Mouse (Mus musculus): ENCODE data around the gene Ss18l1. TPM values are rescaled to one million over a fixed set of nuclear protein-coding genes. Genes with fewer than 3 reads are reported as not detected.

Ss18l1 gene
- polyA plus RNA-seq, 1 experiment from 2014 or later = 8.1 TPM

DNA sequence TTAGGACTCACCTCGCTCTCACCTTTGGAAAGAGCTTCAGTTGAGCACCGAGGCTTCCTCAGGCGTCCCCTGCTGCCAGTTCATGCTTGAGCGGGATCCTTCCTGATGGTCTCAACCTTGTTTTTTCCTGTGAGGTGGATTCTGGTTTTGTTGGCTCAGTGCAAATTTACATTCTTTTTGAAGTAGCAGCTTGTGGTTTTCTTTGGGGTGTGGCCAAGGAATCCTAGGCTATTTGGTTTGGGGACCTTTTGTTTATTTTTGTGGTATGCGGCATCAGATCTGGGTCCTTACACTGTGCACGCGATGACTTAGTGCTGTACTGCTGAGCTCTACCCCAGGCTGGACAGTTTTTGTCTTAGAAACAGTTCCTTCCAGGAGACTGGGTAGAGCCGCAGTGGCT lies 38.4 kb downstream of the Ss18l1 start:
- ChIA-PET POLR2A (interaction anchor here (0.8 to 0.9 kb wide), 2 partner anchors 8 to 10 kb away, joined by 3 to 4 read pairs; partner anchors contain the start of gene Mtg2), CTCF (interaction anchor here (0.7 to 2.2 kb wide), 11 partner anchors 10 to 92 kb away, joined by 3 to 7 read pairs (median 3); partner anchors contain the start of gene Mtg2)
- TF ChIP-seq CTCF (IDR thresholded peaks at IDR 0.05) = no peak
- in situ Hi-C loops (cut with MboI; ENCODE audit: low pct_unique_long_range_greater_than_20kb) = no loop called here
- no peaks in the 10 kb centered on the region for H3K27me3 ChIP-seq
- peak; percentile 58 for DNase-seq (ENCODE audit: low read depth, low spot score)
- ATAC-seq = peak; percentile 58

DNA sequence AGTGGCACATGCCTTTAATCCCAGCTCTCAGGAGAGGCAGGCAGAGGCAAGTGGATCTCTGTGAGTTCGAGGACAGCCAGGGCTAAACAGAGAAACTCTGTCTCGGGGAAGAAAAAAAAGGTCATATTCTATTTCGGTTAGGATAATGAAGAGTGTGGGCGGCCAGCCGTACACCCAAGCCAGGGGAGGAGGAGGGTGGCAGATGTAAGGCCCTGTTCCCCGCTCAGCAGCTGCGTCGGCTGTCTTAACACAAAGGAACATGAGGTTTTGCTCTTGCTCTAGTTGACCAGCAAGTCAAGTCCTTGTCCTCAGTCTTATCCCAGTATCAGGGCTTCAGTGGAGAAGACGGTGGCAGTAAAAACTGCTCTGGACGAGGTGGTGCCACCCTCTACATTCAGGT lies 40.8 kb downstream of the Ss18l1 start:
- no peaks in the 10 kb centered on the region for H3K27me3 ChIP-seq
- in situ Hi-C loops (cut with MboI; ENCODE audit: low pct_unique_long_range_greater_than_20kb) = no loop called here
- ATAC-seq (no peak), DNase-seq (ENCODE audit: low read depth, low spot score) (no peak)
- TF ChIP-seq CTCF (IDR thresholded peaks at IDR 0.05) = no peak
- POLR2A ChIA-PET = no interaction called here
- CTCF ChIA-PET = no interaction called here

DNA sequence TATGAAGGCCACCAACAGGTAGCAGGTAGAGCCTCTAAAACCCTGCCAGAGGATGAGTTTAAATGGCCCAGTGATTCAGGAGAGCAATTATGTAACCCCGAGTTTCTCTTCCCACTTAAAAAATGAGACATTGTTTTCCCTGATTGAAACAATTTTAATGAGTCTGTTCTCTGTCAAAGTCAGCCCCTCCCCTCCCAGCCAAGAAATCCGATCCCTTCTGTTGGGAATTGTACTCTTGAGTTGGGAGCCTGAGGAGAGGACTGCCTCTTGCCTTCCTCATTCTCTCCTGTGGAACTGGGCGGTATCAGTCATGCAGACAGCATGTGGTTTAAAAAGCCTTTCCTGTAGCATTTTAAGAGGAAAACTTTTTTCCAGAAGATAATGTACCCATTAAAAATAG lies 42.3 kb downstream of the Ss18l1 start:
- no peaks in the 10 kb centered on the region for H3K27me3 ChIP-seq
- ChIA-PET CTCF (no interaction called here), POLR2A (no interaction called here)
- TF ChIP-seq CTCF (IDR thresholded peaks at IDR 0.05) = no peak
- ATAC-seq (no peak), DNase-seq (ENCODE audit: low read depth, low spot score) (no peak)
- in situ Hi-C loops (cut with MboI; ENCODE audit: low pct_unique_long_range_greater_than_20kb) = no loop called here

DNA sequence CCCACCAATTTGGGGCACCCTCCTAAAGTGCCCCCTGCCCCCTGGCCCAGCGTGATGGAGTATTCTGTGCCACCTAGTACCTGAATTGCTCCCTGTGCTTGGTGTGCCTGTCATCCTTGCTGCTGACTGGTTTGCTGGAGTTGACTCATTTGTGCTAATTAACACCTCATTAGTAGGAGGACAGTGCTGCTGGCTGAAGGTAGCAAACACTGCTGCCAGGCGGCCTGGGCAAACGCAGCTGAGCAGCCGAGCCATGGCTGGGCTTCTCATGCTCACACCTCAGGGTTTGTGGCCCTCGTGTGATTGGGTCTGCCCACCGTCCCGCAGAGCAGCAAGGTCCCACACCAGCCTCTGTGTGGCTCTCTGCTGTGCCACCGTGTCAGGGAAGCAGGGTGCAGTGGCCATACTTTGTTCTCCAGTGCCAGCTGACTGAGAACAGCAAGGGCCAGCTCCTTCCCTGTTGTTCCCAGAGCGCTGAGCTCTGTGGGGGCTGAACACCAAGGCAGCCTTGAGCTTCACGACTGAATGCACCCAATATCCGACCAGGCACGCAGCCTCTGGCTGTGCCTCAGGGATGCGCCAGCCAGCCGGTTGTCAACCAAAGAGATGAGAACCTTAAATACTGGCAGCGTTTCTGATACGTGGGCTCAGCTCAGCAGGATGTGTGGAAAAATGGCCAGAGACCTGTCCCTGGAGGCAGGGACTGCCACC lies 43.8 kb downstream of the Ss18l1 start:
- in situ Hi-C loops (cut with MboI; ENCODE audit: low pct_unique_long_range_greater_than_20kb) = no loop called here
- TF ChIP-seq CTCF (IDR thresholded peaks at IDR 0.05) = no peak
- ChIA-PET CTCF (interaction anchor here (1.1 to 1.6 kb wide), 3 partner anchors 12 to 169 kb away, joined by 3 to 5 read pairs (median 3); no protein-coding TSS in a partner anchor), POLR2A (interaction anchor here (1.1 kb wide), 1 partner anchor 75 kb away, joined by 3 read pairs; no protein-coding TSS in a partner anchor)
- ATAC-seq = no peak
- DNase-seq (ENCODE audit: low read depth, low spot score) = no peak
- H3K27me3 ChIP-seq = no peaks in the 10 kb centered on the region

DNA sequence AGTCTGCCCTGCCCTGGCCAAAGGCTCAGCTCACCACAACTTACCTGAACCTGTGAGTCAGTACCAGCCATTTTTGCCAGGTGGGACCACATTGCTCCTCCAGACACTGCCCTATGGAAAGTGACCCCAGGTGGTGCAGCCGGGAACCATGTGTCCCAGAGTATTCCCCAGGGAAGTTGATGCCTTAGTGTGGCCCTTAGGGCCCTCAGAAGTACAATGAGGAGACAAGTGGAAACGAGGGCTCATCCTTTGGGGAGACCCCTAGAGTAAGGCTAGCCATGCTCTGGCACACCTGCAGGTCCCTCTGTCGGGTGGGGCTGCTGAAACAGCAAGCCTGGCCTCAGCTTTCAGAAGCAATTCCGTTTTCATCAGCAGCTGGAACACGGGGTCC lies 44.3 kb downstream of the Ss18l1 start:
- DNase-seq (ENCODE audit: low read depth, low spot score) (no peak), ATAC-seq (no peak)
- no peaks in the 10 kb centered on the region for H3K27me3 ChIP-seq
- in situ Hi-C loops (cut with MboI; ENCODE audit: low pct_unique_long_range_greater_than_20kb) = no loop called here
- CTCF ChIA-PET = interaction anchor here (1.1 to 1.6 kb wide), 3 partner anchors 12 to 170 kb away, joined by 3 to 5 read pairs (median 3); no protein-coding TSS in a partner anchor
- POLR2A ChIA-PET = interaction anchor here (1.1 kb wide), 1 partner anchor 74 kb away, joined by 3 read pairs; no protein-coding TSS in a partner anchor
- no peak for TF ChIP-seq CTCF (IDR thresholded peaks at IDR 0.05)

DNA sequence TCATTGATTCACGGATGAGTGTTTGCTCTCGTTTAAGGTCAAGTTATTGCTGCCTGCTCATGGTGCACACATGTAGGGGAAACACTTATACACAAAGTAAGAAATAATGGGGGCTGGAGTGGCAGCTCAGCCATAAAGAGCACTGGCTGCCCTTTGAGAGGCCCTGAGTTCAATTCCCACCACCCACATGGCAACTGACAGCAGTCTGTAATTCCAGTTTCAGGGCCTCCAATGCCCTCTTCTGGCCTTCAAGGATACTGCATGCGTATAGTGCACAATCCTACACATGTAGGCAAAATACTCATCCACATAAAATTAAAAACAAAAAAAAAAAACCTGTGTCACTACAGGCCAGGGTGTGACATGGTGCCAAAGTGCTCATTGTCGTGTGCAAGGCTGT lies 45.2 kb downstream of the Ss18l1 start:
- no peak for DNase-seq (ENCODE audit: low read depth, low spot score)
- TF ChIP-seq CTCF (IDR thresholded peaks at IDR 0.05) = no peak
- CTCF ChIA-PET = interaction anchor here (1.4 to 1.6 kb wide), 2 partner anchors 11 to 14 kb away, joined by 3 to 5 read pairs; no protein-coding TSS in a partner anchor
- H3K27me3 ChIP-seq = no peaks in the 10 kb centered on the region
- POLR2A ChIA-PET = no interaction called here
- in situ Hi-C loops (cut with MboI; ENCODE audit: low pct_unique_long_range_greater_than_20kb) = no loop called here
- ATAC-seq = no peak

DNA sequence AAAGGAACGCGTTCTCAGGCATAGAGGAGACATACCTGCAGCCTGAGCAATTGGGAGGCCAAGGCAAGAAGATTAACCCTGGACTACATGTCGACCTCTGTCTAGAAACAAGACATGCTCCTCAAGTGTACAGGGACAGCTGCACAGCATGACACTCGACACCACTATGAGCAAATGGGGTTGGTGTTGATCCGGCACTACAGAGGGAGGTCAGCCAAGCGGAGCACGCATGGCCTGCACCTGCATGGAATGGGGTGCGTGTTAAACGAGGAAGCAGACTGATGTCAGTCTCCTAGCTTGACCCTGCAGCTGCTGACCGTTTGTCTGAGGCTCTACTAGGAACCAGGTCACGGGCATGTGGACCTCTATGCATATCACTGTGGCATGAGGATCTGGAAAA lies 48.0 kb downstream of the Ss18l1 start:
- no peak for ATAC-seq

DNA sequence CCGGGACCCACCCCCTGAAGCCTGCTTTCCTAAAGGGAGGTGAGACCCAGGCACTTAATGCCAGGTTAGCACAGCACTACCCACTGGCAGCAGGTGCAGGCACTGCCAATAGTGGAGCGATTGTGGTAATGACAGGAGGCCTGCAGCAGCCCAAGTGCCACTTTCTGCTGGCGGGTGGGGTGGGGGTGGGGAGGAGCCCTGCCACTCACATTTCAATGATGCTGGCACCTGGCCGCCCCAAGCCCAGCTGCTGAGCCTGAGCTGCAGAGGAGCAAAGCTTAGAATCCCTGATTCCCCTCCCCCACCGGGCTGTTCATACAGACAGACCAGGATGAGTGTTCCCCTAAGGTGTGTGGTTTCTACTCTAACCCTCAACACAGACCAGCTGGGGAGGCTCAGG lies 53.4 kb downstream of the Ss18l1 start:
- peaks cover 37% of the 10 kb centered on the region for H3K27me3 ChIP-seq
- DNase-seq (ENCODE audit: low read depth, low spot score) = no peak
- ChIA-PET POLR2A (no interaction called here), CTCF (interaction anchor here (0.8 kb wide), 1 partner anchor 15 kb away, joined by 3 read pairs; no protein-coding TSS in a partner anchor)
- TF ChIP-seq CTCF (IDR thresholded peaks at IDR 0.05) = no peak
- in situ Hi-C loops (cut with MboI; ENCODE audit: low pct_unique_long_range_greater_than_20kb) = no loop called here
- no peak for ATAC-seq

More for the DNA sequence above, 48.0 kb downstream of the Ss18l1 start:
- DNase-seq (ENCODE audit: low read depth, low spot score) = no peak
- POLR2A ChIA-PET = no interaction called here
- CTCF ChIA-PET = no interaction called here
- H3K27me3 ChIP-seq = peaks cover 5% of the 10 kb centered on the region
- in situ Hi-C loops (cut with MboI; ENCODE audit: low pct_unique_long_range_greater_than_20kb) = no loop called here
- no peak for TF ChIP-seq CTCF (IDR thresholded peaks at IDR 0.05)

DNA sequence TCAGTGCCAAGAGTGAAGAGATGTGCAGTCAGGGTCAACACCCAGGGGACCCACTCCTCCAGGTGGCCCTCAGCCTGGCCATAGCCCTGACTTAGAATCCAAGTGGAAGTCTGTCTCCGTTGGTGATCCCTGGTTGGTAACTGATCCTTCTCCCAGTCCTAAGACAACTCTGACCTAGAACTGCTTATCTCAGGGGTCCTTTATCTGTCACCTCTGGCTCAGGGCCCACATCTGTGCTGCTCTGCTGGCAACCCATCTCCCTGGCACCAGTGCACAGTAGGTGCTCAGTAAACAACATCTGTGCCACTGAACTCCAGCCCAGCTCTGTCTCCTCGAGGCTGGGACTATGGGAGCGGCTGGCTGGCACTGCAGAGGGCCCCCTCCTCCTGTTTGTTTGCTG lies 55.3 kb downstream of the Ss18l1 start:
- no peak for ATAC-seq
- in situ Hi-C loops (cut with MboI; ENCODE audit: low pct_unique_long_range_greater_than_20kb) = no loop called here
- no peak for TF ChIP-seq CTCF (IDR thresholded peaks at IDR 0.05)
- DNase-seq (ENCODE audit: low read depth, low spot score) = no peak
- H3K27me3 ChIP-seq = peaks cover 51% of the 10 kb centered on the region
- CTCF ChIA-PET = interaction anchor here (1.1 to 1.7 kb wide), 2 partner anchors 11 to 75 kb away, joined by 3 to 5 read pairs; no protein-coding TSS in a partner anchor
- POLR2A ChIA-PET = no interaction called here

DNA sequence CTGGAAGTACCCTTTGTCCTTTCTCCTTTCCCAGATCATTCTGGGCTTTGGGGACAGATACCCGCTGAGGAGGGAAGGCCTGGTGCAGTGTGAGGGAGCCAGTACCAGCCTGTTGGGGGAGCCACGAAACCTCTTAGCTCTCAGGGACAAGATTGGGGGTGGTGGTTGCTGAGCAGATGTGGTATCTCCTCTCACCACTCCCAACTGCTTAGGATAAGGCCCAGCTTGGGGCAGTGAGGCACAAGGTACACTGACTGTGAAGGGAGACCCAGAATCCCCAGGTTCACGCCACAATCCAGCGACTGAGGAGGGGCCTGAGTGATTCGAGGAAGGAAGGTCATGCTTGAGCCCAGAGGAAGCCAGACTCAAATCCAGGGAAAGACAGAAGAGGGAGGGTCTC lies 55.9 kb downstream of the Ss18l1 start:
- TF ChIP-seq CTCF (IDR thresholded peaks at IDR 0.05) = no peak
- no peak for ATAC-seq
- peaks cover 57% of the 10 kb centered on the region for H3K27me3 ChIP-seq
- ChIA-PET CTCF (interaction anchor here (1.1 to 1.7 kb wide), 2 partner anchors 12 to 75 kb away, joined by 3 to 5 read pairs; no protein-coding TSS in a partner anchor), POLR2A (no interaction called here)
- in situ Hi-C loops (cut with MboI; ENCODE audit: low pct_unique_long_range_greater_than_20kb) = no loop called here
- no peak for DNase-seq (ENCODE audit: low read depth, low spot score)

DNA sequence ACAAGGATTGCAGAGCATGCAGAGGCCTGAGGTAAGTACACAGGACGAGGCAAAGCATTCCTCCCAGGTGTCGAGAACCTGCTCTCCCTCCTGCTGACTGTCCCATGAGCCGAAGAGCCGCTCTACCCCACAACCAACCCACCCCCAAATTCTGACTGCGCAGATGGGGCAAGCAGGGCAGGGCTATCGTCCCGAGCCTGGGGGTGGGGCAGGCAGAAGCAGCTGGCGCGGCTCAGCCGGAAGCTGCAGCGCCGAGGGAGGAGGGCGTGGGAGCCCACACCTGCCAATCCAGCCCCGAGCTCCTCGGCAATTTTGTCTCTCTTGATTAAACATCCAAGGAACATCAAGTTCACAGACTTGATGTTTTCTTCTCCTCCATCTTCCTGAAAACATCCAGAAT lies 57.2 kb downstream of the Ss18l1 start:
- in situ Hi-C loops (cut with MboI; ENCODE audit: low pct_unique_long_range_greater_than_20kb) = no loop called here
- TF ChIP-seq CTCF (IDR thresholded peaks at IDR 0.05) = no peak

More for the DNA sequence above, 57.2 kb downstream of the Ss18l1 start:
- ATAC-seq (no peak), DNase-seq (ENCODE audit: low read depth, low spot score) (no peak)
- POLR2A ChIA-PET = interaction anchor here (1.3 kb wide), 1 partner anchor 16 kb away, joined by 3 read pairs; no protein-coding TSS in a partner anchor
- H3K27me3 ChIP-seq = peaks cover 56% of the 10 kb centered on the region
- CTCF ChIA-PET = no interaction called here

Data from Patski (cell line).